Mouse (Mus musculus): Measurements from ENCODE around the gene Lsg1. TPM values are rescaled to one million over a fixed set of nuclear protein-coding genes. Genes with fewer than 3 reads are reported as not detected.

The Lsg1 gene
- polyA plus RNA-seq (2015; fragmentation: Nextera tagmentation; extraction: Ambion mirVana) = 33.4 and 33.5 TPM in 2 replicates

- Histone ChIP-seq H3K27me3 (ENCODE audit: control insufficient read depth, insufficient read depth, low read length) (no peaks in the 10 kb centered on the region), H3K36me3 (ENCODE audit: control insufficient read depth, insufficient read depth, low read length) (peaks cover 12% of the 10 kb centered on the region; the same call in 1 of the 2 replicates), H3K4me1 (replicated peaks; ENCODE audit: control insufficient read depth, insufficient read depth) (no peaks in the 10 kb centered on the region), H3K9me3 (ENCODE audit: control insufficient read depth, low read length) (no peaks in the 10 kb centered on the region), H3K27ac (replicated peaks) (peak within 1 kb of the TSS; percentile 69), H3K4me3 (ENCODE audit: low read depth, low read length) (peak within 1 kb of the TSS; percentile 81), H3K4me2 (replicated peaks; ENCODE audit: low read depth) (peak within 1 kb of the TSS; percentile 81), H3K9ac (ENCODE audit: low read length) (peak within 1 kb of the TSS; percentile 76)
- peak; percentile 68 for TF ChIP-seq CTCF (IDR thresholded peaks at IDR 0.05; ENCODE audit: low read depth)
- peak; percentile 90 for TF ChIP-seq EP300 (optimal IDR thresholded peaks at IDR 0.05)
- 1% methylated on average over 35 of the region's 35 CpGs for WGBS
- ATAC-seq (ENCODE audit: low FRiP score, low TSS enrichment) (peak; percentile 92), DNase-seq (ENCODE audit: low spot score) (peak; percentile 85)
Measured at GRCm38 (mm10) chr16:30587494-30588327, at the start of gene Lsg1. TSS of gene Lsg1 (minus strand) at chr16:30587592.

DNA sequence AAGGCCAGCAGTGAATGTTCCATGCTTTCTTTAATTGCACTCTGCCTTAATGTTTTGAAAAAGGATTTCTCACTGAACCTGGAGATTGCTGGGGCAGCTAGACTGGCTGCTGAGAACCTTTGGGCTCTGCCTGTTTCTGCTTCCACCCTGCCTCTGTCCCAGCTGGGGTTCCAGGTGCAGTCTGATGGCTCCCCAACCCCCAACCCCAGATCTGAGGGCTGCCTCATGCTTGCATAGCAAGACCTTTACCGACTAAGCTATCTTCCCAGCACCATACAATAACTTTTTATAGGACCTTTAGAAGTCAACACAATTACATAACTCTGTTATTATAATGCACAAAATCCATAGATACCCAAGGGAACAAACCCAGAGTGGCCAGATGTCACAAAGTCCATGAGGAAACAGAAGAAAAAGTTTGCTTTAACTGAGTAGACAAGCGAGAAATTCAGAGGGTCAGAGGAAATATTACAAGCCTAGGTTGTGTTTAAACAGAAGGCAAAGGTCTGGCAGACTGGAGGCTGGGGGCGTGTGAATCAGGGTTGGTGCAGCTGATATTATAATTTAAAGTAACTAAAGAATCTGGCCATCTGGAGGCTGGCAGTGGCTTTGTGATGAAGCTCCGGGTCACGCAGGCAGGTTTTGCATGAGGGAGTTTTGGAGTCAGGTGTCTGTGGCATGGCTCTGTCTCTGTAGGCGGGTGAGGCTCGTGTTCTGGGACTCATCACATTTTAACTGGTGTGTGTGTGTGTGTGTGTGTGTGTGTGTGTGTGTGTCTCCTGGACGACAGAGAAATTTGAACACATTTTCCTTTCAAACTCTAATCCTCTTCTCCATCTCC is 46.7 kb upstream of the Lsg1 start:
- H3K36me3 ChIP-seq (ENCODE audit: control insufficient read depth, insufficient read depth, low read length) = no peaks in the 10 kb centered on the region

DNA sequence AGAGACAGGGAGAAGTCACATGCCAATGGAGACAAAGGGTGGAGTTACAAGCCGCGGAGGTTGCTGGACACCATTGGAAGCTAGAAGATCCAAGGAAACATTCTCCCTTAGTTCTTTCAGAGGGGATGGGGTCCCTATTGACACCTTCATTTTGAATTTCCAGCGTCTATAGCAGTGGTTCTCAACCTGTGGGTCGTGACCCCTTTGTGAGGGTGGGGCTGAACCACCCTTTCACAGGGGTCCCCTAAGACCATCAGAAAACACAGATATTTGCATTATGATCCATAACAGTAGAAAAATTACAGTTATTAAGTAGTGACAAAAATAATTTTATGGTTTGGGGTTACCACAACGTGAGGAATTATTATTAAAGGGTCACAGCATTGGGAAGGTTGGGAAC is 42.1 kb upstream of the Lsg1 start:
- Histone ChIP-seq H3K4me3 (ENCODE audit: low read depth, low read length) (no peak overlapping the region), H3K4me2 (replicated peaks; ENCODE audit: low read depth) (no peak overlapping the region), H3K27me3 (ENCODE audit: control insufficient read depth, insufficient read depth, low read length) (no peaks in the 10 kb centered on the region), H3K4me1 (replicated peaks; ENCODE audit: control insufficient read depth, insufficient read depth) (no peaks in the 10 kb centered on the region), H3K9me3 (ENCODE audit: control insufficient read depth, low read length) (no peaks in the 10 kb centered on the region), H3K27ac (replicated peaks) (no peak overlapping the region), H3K9ac (ENCODE audit: low read length) (no peak overlapping the region), H3K36me3 (ENCODE audit: control insufficient read depth, insufficient read depth, low read length) (no peaks in the 10 kb centered on the region)
- TF ChIP-seq CTCF (IDR thresholded peaks at IDR 0.05; ENCODE audit: low read depth) (no peak), EP300 (optimal IDR thresholded peaks at IDR 0.05) (no peak)
- WGBS = 93% methylated on average over 5 of the region's 5 CpGs
- DNase-seq (ENCODE audit: low spot score) (no peak), ATAC-seq (ENCODE audit: low FRiP score, low TSS enrichment) (no peak)

More for the DNA sequence above, 46.7 kb upstream of the Lsg1 start:
- 47% methylated on average over 8 of the region's 8 CpGs for WGBS
- Histone ChIP-seq H3K4me2 (replicated peaks; ENCODE audit: low read depth) (no peak overlapping the region), H3K4me3 (ENCODE audit: low read depth, low read length) (no peak overlapping the region), H3K9me3 (ENCODE audit: control insufficient read depth, low read length) (no peaks in the 10 kb centered on the region), H3K27ac (replicated peaks) (no peak overlapping the region), H3K9ac (ENCODE audit: low read length) (no peak overlapping the region), H3K27me3 (ENCODE audit: control insufficient read depth, insufficient read depth, low read length) (no peaks in the 10 kb centered on the region), H3K4me1 (replicated peaks; ENCODE audit: control insufficient read depth, insufficient read depth) (no peaks in the 10 kb centered on the region)
- DNase-seq (ENCODE audit: low spot score) (no peak), ATAC-seq (ENCODE audit: low FRiP score, low TSS enrichment) (no peak)
- TF ChIP-seq EP300 (optimal IDR thresholded peaks at IDR 0.05) (no peak), CTCF (IDR thresholded peaks at IDR 0.05; ENCODE audit: low read depth) (no peak)

DNA sequence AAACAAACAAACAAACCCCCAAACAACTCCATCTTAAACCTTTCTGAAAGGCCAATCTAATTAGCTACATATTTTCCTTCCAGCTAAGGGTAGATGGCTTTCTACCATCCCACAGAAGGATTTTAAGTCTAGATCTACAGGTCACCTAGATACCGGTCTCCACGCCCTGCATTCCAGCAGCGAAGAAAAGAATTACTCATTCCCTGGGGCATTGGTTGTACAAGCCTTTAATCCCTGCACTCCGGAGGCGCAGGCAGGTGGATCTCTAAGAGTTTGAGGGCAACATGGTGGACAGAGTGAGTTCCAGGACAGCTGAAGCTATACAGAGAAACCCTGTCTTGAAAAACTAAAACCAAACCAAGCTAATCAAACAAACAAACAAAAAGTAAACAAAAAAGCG is 41.0 kb upstream of the Lsg1 start:
- no peaks in the 10 kb centered on the region for H3K9me3 ChIP-seq (ENCODE audit: control insufficient read depth, low read length)
- H3K27me3 ChIP-seq (ENCODE audit: control insufficient read depth, insufficient read depth, low read length) = no peaks in the 10 kb centered on the region
- ATAC-seq (ENCODE audit: low FRiP score, low TSS enrichment) (no peak), DNase-seq (ENCODE audit: low spot score) (peak; percentile 36)
- H3K9ac ChIP-seq (ENCODE audit: low read length) = no peak overlapping the region
- no peak for TF ChIP-seq CTCF (IDR thresholded peaks at IDR 0.05; ENCODE audit: low read depth)
- TF ChIP-seq EP300 (optimal IDR thresholded peaks at IDR 0.05) = no peak
- no peak overlapping the region for H3K27ac ChIP-seq (replicated peaks)
- 46% methylated on average over 6 of the region's 6 CpGs for WGBS
- no peaks in the 10 kb centered on the region for H3K36me3 ChIP-seq (ENCODE audit: control insufficient read depth, insufficient read depth, low read length)
- H3K4me1 ChIP-seq (replicated peaks; ENCODE audit: control insufficient read depth, insufficient read depth) = no peaks in the 10 kb centered on the region
- H3K4me3 ChIP-seq (ENCODE audit: low read depth, low read length) = no peak overlapping the region
- no peak overlapping the region for H3K4me2 ChIP-seq (replicated peaks; ENCODE audit: low read depth)

DNA sequence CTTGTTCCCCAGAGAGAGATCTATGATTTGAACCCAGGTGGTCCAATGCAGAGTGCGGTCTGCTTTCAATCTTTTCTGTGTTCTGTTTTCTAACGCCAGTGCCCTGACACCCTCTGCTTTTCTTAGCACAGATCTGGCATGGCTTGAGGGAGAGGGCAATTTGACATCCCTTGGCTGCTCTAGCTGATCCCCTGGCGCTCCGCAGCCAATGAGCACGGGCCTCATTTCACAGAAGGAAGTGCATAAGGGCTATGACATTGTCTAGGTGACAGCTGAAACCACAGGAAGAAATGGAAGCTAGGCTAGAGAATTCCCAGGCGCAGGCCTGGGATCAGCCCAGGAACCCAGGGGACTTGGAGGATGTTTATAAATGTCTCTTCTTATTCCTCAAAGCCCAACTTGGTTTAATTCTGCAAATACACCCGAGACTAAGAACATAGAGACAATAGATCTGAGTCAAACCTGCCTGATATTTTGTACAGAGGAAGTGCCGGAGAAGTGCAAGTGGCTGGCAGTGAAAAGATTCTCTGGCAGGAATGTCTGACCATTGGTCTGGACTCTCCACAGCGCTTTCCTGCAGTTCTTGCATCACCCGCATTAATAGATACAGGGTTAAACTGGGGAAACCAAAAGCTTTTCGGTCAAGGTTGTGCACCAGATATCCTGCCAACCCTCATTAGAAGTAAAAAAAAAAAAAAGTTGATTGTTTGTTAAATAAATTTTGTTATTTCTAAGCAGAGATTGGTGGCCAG is 40.4 kb upstream of the Lsg1 start:
- no peaks in the 10 kb centered on the region for H3K9me3 ChIP-seq (ENCODE audit: control insufficient read depth, low read length)
- ATAC-seq (ENCODE audit: low FRiP score, low TSS enrichment) (0 out of 2 replicates have a peak, but pooled peaks have one; percentile 45), DNase-seq (ENCODE audit: low spot score) (no peak)
- H3K27ac ChIP-seq (replicated peaks) = no peak overlapping the region
- no peaks in the 10 kb centered on the region for H3K27me3 ChIP-seq (ENCODE audit: control insufficient read depth, insufficient read depth, low read length)
- no peak overlapping the region for H3K4me2 ChIP-seq (replicated peaks; ENCODE audit: low read depth)
- no peak overlapping the region for H3K9ac ChIP-seq (ENCODE audit: low read length)
- H3K36me3 ChIP-seq (ENCODE audit: control insufficient read depth, insufficient read depth, low read length) = no peaks in the 10 kb centered on the region
- 50% methylated on average over 11 of the region's 11 CpGs for WGBS
- H3K4me3 ChIP-seq (ENCODE audit: low read depth, low read length) = no peak overlapping the region
- TF ChIP-seq CTCF (IDR thresholded peaks at IDR 0.05; ENCODE audit: low read depth) = no peak
- no peak for TF ChIP-seq EP300 (optimal IDR thresholded peaks at IDR 0.05)
- no peaks in the 10 kb centered on the region for H3K4me1 ChIP-seq (replicated peaks; ENCODE audit: control insufficient read depth, insufficient read depth)

Measured in stomach, postnatal 0 days (tissue).